Mouse (Mus musculus) spleen, adult 18-20 months (tissue): Measurements from ENCODE around the gene Sqstm1.

Source experiments
- DNase-seq, 2 experiments: peaks; one replicate each; pipeline ENCODE4 v3.0.0; 2022; ENCODE audit warnings: mixed read lengths in 2 of 2

Gene Sqstm1

DNA sequence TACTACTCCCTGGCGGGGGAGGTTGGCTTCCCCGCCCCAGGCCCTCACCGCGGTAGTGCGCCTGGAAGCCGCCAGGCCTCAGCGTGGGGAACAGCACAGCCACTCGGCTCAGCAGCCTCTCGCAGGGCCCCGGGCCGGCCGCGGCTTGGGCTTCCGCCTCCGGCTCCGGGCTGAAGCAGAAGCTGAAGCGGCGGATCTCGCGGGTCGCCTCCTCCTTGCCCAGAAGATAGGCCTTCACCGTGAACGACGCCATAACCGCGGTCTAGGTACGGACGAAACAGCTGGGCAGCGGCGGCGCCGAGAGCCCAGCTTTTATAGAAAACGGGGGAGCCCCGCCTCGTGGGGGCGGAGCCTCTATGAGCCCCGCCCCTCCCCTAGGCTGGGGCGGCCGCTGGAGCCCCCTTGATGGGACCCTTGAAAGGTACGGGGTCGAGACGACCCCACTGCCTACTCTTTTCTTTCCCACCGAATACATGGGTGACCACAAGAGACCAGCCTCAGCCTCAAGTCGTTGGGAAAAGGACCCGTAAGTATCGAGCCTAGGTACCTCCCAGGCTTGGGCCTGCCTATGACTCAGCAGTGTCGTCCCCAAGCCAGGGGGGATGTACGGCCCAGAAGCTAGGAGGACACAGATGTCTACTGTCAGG is at the start of gene Sqstm1, which contains the start of gene Mgat4b:
Sqstm1 (minus strand) TSS at position 323 of the 647 bp plus-strand sequence.
Mgat4b (plus strand) TSS at position 386 of the 647 bp plus-strand sequence.
- peak; percentile 71 to 82 for DNase-seq

DNA sequence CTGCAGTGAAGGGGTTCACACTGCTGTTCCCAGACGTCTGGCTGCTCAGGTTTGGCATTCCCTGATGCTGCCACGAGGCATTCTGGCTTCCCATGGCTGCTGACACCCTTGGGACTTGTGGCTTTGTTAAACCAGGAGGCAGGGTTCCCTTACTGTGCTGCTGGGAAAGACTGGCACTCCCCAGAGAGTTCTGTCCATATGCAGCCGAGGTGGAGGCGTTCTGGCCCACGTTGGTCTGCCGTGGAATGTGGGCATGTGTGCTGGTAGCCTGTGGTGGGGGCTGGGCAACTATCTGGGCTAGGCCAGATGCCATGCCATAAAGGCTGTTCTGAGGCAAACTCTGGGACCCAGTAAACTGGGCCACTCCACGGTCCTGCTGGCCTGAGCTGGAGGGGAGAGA is 47.7 kb upstream of the Sqstm1 start:
- no peak for DNase-seq

DNA sequence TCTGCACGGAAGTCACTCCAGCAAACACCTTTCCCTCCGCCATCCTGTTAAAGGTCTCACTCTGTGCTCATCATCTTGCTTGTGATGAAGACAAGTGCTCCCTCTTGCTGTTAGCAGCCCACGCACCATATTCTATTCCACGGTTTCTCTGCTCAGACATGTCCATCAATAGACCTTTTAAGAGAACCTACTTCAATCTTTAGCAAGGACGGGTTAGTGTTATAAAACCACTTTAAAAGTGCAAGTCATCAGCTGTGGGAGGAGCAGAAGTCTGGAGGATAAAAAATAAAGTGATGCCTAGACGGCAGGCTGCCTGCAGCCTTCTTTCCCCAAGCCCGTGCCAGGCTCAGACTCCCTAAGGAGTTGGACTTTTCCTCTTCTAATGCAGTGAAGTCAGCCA is 46.0 kb upstream of the Sqstm1 start:
- no peak for DNase-seq

DNA sequence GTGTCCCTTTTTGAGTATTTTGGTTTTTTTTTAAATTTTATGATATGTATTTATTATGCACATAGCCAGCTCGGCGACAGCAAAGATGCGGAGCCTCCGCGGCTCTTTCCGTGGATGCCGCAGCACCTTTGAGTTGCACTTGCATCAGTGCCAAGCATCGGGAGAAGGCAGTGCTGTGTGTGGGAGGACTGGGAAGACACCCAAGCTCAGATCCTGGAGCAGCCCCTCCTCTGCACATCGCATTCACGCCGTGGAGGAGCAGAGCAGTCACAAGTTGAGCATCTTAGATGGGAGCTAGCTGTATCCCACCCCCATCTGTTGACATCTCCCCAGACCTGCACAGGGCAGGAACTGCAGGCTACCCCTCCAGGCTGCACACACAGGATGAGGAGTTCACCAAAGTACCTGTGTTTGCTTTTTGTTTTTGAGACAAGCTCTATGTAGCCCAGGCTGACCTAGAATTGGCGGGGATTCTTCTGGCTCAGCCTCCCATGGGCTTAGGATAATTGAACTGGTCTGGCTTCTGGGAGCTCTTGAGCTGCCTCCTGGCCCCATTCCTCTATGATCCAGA is 43.5 kb upstream of the Sqstm1 start:
- no peak for DNase-seq

DNA sequence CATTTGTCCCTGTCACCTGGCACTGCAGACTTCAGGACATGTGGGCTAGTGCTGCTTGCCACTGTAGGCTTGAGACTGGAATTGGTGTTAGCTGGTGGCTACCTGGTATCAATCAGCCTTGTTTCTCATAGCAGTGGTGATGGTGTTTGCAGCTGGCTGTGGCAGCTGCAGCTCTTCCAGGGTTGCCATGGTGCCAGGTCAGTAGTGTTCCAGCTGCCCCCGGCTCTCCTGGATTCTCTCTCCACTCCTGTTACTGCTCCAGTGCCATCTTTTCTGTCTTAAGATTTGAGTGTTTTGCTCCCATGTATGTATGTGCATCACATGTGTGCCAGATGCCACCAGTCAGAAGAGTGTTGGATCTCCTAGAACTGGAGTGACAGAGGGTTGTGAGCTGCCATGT is 42.8 kb upstream of the Sqstm1 start:
- no peak for DNase-seq

DNA sequence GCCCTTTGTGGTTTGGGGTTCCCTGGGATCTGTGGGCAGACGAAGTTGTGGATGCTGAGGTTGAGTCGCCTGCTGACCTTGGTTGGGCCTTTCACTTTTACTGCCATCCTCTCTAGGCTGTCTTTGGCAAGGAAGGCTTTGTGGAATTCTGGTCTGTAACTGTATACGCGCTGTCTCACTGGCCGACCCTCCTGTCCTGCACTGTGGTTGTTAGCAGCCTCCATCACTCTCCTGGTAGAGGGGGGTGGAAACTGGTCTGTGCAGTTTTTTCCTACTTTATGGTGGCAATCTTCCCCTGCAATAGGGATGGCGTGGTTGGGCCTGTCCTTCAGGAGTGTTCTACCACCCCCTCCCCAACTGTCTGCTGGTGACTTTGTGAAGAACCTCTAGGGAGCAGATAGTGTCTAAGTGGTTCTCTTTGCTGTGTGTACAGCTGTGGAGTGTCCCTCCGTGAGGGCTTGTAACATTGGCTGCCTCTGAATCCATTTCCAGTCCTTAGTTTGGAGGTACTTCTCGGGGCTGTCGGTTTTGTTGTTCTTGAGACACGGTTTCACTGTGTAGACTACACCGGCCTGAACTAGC is 42.1 kb upstream of the Sqstm1 start:
- no peak for DNase-seq

DNA sequence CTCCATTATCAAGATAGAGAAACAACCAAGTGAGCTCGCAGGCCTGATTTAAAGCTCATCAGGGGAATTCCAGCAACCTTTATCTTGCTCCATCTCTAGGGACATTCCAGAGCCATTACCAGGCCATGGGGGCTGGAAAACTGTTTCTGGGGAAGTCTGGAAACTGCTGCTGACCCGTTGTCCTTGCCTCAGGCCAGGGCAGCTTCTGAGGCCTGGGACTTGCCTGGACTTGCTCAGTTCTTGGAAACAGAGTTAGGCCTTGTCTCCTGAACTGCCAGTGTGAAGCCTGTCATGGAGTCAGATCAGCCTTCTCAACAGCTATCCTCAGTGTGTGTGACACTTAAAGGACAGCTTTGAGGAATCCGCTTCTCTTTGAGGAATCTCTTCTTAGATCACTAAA is 41.5 kb upstream of the Sqstm1 start:
- DNase-seq, result no peak

DNA sequence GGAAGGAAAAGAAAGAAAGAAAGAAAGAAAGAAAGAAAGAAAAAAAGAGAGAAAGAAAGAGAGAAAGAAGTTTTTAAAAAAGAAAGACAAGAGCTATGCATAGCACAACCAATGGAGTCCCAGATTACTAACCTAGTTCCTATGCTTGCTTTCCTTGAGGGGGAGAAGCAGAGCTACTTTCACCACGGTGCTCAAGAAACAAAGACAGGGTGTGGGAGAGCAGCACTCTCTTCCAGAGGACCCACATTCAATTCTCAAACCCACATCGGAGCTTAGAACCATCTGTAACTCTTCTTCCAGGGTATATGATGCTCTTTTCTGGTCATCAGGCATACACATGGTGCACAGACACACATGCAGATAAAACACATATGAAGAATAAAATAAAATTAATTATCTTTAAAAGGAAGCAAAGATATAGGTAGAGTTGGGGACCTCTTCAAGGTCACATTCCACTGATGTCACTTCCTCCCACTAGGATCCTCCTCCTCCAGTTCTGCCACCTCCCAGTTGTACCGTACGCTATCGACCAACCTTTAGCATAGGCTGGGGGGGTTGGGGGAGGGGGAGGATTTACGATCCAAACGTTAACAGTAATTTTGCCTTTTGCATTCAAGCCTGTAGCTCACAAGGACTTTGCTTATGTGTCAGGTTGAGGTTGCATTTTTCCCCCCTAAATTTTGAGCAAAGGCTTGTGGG is 38.0 kb upstream of the Sqstm1 start:
- no peak for DNase-seq

DNA sequence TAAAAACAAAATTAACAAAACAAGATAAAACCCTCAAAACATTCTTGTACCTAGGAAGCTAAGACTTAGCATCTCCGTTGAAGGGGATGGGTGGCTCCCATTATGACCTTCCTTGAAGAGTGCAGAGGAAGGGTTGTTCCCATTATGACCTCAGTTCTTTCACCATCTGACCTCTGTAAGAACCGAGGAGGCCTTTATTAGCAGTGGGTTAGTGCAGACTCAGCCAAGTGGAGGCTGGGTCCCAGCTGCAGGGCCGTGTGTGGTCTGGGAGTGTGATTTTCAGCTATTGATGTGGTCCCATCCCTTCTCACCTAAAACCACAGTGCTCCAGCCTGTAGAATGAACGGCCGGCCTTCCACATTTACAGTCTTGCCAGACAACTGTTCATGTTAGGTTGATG is 34.6 kb upstream of the Sqstm1 start:
- no peak for DNase-seq

DNA sequence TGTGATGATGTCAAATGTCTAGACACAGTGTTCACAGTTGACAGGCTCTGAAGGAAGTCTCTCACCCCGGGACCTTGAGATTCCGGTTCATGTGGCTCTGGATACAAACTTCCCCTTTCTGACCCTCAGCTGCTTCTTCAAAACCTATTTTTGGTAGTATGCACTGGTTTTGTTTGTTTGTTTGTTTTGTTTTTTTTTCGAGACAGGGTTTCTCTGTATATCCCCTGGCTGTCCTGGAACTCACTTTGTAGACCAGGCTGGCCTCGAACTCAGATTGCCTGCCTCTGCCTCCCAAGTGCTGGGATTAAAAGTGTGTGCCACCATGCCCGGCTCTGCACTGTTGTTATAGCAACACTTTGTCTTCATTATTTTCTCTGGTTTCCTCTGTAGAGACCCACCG is 33.3 kb upstream of the Sqstm1 start:
- DNase-seq, result no peak

DNA sequence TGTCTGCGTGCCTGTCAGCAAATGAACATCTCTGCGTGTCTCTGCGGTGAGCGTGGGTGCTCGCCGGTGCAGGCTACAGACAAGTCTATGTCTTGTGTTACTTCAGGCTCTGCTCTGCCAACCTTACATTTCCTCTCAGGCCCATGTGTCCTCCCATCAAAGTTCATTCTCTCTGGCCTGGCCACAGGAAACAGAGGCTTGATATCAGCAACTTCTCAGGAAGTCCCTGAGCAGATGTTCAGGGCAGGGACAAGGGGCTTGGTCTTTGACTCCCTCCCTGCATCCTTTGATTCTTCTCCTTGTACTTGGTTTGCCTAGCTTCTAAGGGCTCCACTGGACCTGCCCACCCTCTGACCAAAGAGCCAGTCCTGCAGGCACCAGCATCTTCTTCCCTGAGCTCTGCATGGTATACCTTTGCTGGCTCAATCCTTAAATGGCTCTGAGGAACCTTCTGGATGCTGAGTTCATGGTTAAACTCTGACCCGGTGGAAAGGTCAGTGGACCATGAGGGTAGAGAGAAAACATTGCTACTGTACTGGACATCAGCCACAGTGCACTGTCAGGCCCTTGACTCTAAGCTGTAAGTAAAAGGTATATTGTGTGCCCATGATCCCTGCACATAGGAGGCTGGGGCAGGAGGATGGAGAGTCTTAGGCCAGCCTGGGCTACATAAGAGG is 29.7 kb upstream of the Sqstm1 start:
- no peak for DNase-seq

DNA sequence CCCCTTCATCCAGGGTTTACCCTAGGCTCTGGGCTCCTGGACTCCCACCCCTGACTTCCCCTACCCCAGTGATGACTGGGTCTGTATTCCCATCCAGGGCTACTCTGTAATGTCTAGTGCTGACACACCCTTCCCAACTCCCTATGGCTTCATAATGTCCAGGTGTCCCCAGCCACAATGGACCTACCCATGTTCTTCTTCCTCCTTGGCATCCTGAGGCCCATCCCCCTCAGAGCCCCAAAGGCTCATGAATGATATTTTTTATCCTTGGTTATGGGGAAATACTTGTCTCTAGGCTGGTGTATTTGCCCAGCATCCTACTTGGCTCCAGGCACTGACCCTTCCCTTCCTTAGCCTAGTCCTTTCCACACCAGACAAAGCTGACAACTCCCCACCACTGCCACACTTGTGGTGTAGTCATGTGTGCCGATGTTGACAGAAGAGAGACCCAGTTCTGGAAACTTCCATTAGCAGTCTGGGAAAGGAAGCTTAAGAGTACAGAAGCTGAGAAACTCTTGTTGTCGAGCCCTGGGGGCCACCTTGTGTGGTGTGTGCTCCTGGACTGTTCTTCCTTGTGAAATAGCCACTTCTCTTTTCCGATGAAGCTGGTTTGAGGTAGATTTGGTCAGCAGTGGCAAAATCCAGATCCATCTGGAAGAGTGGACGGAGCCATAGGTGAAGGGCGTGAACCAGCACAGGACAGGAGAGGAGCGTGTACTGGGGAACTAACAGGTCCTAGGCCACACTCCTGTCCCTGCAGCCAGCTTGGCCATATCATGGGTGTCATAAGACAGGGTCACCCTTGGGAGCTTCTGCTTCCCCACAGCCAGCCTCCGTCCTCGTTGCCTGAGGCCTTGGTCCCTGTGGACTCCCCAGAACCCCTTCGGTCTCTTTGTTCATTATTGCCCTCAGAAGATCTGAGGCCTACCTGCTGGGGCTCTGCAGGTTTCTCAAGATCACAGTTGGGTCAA is 28.5 kb upstream of the Sqstm1 start:
- DNase-seq, result no peak

DNA sequence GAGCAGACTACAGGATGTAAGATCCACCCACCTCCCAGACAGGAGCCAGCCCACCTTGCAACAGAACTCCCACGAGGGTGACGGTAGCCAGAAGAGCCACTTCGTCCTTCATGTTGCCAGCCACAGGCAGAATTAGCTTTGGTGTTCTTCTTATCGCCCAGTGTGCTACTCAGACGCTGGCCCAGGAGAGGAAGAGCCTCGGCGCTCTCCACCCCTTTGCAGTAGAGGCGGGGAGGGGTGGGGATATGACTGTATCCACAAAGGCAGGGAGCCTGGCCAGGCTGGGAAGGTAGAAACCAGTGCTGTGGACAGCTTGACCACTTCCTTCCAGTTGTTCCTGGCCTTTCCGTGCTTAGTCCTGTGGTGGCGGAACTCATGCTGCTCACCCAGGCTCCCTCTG is 27.7 kb upstream of the Sqstm1 start, which contains the start of gene Ltc4s:
Ltc4s (minus strand) TSS at position 293 of the 400 bp plus-strand sequence.
- DNase-seq, result no peak

DNA sequence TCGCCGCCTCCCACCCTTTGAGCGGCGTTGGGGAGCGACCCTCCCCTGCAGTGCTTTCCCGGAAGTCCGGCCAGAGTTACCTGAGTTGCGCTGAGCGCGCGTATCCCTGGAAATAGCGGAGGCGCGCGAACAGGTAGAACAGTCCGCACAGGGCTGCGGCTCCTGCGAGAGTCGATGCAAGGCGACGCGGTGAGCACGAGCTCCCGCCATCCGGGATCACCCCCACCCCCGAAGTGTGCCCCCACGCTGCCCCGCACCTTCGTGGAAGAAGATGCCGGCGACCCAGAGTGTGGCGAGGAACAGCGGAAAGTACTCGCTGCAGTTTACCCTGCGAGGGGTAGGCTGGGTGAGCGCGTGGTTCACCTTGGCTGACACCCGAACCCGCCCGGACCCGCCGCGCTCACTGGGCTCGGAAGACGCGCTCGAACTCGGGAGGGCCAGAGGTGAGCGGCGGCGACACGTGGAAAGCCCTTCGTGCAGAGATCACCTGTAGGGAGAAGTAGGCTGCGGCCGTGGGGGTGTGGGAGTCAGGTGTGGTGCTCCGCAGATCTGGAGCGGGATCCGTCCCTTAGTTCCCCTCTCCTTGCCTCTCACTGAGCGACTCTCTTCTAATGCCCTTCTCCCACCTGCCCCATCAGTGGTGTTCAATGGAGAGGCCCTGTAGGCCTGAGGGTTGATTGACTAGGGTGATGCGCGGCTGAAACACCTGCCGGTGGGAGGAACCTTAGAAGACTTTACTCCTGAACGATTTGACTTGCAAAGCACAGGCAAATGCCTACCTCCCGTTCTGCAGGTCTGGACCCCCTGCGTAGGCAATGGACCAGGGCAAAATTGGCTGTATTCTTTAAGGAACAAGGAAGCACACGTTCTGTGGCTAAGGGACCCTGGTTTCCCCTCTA is 26.6 kb upstream of the Sqstm1 start:
- DNase-seq, result no peak

DNA sequence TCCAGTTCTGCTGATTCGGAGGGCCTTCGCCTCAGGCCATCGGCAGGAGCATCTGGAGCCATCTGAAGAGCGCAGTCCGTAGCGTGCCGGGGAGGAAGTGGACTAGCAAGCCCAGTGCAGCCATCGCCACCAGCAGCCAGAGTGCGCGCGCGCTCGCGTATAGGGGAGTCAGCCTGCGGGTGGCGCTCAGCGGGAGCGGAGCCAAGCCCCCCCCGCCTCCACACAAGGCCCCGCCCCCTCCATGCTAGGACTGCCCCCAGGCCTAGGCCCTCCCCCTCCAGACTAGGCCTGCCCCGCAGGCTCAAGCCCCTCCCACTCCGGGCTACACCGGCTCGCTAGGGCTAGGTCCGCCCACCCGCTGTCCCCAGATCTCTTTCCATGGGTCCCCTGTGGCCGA is 25.9 kb upstream of the Sqstm1 start:
- peak; percentile 87 to 91 for DNase-seq

DNA sequence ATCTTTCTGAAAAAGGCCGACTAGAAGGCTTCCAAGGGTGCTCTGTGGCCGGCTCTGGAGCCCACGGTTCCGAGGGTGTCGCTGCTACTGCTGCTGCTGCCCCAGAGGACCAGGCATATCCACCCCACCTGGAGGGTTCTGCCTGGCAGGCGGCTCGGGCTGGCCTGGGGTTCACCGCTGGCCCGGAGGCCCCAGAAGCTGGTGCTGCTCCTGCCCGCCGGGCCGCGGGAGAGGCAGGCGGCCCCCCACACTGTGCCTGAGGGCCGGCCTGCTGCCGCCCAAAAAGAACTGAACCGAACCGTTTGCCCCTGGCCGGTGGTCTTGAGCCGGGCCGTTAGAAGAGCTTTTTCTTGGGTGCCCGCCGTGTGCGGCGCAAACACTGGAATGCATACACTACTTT is 24.0 kb upstream of the Sqstm1 start:
- DNase-seq, result no peak

DNA sequence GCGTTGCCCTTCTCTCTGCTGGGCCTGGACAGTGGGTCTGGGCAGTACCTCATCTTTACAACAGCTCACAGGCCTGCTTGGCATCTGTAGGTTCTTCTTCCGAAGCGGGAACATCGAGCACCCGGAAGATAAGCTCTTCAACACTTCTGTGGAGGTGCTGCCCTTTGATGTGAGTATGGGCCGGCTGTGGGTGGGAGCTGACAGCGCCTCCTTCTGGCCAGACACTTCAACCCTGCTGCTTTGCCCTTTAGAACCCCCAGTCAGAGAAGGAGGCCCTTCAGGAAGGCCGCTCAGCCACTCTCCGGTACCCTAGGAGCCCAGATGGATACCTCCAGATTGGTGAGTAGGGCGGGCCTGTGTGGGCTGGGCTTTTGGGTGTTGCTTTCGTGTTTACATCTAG is 23.4 kb upstream of the Sqstm1 start:
- DNase-seq, result no peak

DNA sequence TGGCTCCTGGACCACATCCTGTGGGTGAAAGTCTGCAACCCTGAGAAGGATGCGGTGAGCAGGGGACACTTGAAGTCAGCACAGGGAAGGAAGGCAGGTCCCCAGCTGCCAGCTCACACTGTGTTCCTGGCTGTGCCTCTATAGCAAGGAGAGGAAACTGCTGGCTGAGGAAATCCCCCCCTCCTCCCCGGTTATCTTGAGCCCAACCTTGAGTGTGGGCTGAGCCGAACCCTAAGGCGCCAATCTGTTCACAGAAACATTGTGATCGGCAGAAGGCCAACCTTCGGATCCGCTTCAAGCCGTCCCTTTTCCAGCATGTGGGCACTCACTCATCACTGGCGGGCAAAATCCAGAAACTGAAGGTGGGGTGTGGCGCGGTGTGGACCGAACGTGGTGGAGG is 22.4 kb upstream of the Sqstm1 start:
- DNase-seq, result no peak

DNA sequence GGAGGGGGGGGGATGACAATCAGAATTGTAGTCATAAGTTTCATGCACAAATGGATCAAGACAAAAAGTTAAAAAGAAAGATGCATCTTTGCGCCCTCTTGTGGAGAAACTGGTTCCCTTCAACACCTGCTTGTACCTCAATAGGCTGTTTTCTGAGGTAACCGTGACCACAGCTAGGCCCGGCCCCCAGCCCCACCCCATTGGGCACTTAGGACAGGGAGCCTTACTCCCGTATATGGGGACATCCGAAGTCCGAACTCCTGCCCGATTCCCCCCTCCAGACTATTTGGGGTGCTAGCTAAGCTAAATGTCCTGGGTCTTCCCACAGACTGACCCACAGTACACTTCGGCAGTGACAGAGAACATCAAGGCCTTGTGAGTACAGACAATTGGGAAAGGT is 20.8 kb upstream of the Sqstm1 start:
- peak in 1 of 2 experiments; percentile 58 for DNase-seq

DNA sequence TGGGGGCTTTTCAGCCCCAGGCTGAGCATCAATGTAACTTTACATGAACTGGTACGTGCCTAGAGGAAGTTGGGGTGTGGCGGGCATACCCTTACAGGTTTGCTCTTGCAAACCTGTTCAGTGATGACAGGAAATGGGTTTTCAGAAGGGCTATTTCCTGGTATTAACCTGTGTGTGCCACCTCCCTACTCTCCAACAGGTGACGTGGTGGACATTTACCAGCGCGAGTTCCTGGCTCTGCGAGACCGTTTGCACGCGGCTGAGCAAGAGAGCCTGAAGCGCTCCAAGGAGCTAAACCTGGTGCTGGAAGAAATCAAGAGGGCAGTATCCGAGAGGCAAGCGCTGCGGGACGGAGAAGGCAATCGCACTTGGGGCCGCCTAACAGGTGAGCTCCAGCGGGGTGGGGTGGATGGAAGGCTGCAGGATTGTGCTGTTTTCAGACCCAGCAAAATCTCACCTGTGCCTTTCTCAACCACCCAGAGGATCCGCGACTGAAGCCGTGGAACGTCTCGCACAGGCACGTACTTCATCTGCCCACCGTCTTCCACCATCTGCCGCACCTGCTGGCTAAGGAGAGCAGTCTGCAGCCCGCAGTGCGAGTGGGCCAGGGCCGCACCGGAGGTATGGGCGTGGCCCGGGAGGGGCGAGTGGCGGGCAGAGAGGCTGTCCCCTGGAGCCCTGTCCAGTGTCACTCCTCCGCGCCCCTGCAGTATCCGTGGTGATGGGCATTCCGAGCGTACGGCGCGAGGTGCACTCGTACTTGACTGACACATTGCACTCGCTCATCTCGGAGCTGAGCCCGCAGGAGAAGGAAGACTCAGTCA is 20.1 kb upstream of the Sqstm1 start:
- no peak for DNase-seq
